Mouse (Mus musculus): ENCODE results near the gene Filip1. TPM values are rescaled to one million over a fixed set of nuclear protein-coding genes. Genes with fewer than 3 reads are reported as not detected.

Filip1 gene
- polyA plus RNA-seq, 1 experiment, result 1.7 TPM

GRCm38 (mm10) chr9:79889132-79889531 lies 123.5 kb downstream of the Filip1 start:
- 78% methylated on average over 6 of the region's 6 CpGs for WGBS

GRCm38 (mm10) chr9:79885244-79886210 lies 127.1 kb downstream of the Filip1 start:
- Histone ChIP-seq H3K27me3 (ENCODE audit: control insufficient read depth, insufficient read depth, low read length) (no peaks in the 10 kb centered on the region), H3K4me3 (ENCODE audit: low read depth, low read length) (no peak overlapping the region), H3K36me3 (ENCODE audit: control insufficient read depth, insufficient read depth, low read length) (no peaks in the 10 kb centered on the region), H3K27ac (ENCODE audit: insufficient read depth, low read depth, low read length) (no peak overlapping the region), H3K4me1 (ENCODE audit: control insufficient read depth, insufficient read depth, insufficient read length, low read length) (no peaks in the 10 kb centered on the region)
- TF ChIP-seq CTCF (IDR thresholded peaks at IDR 0.05; ENCODE audit: extremely low read depth, insufficient read length, insufficient replicate concordance, low read depth, low read length), result peak; percentile 27; the same call in 1 of the 2 replicates
- no peak for TF ChIP-seq POLR2A (IDR thresholded peaks at IDR 0.05; ENCODE audit: low read depth, low read length)
- WGBS, result 75% methylated on average over 11 of the region's 11 CpGs

More at GRCm38 (mm10) chr9:79889132-79889531, 123.5 kb downstream of the Filip1 start:
- TF ChIP-seq CTCF (IDR thresholded peaks at IDR 0.05; ENCODE audit: extremely low read depth, insufficient read length, insufficient replicate concordance, low read depth, low read length) (peak; percentile 30; the same call in 1 of the 2 replicates), POLR2A (IDR thresholded peaks at IDR 0.05; ENCODE audit: low read depth, low read length) (no peak)
- no peaks in the 10 kb centered on the region for H3K36me3 ChIP-seq (ENCODE audit: control insufficient read depth, insufficient read depth, low read length)
- no peaks in the 10 kb centered on the region for H3K4me1 ChIP-seq (ENCODE audit: control insufficient read depth, insufficient read depth, insufficient read length, low read length)
- no peak overlapping the region for H3K27ac ChIP-seq (ENCODE audit: insufficient read depth, low read depth, low read length)
- no peaks in the 10 kb centered on the region for H3K27me3 ChIP-seq (ENCODE audit: control insufficient read depth, insufficient read depth, low read length)
- H3K4me3 ChIP-seq (ENCODE audit: low read depth, low read length), result no peak overlapping the region

- WGBS, result 75% methylated on average over 2 of the region's 2 CpGs
- TF ChIP-seq POLR2A (IDR thresholded peaks at IDR 0.05; ENCODE audit: low read depth, low read length), result no peak
- no peak for TF ChIP-seq CTCF (IDR thresholded peaks at IDR 0.05; ENCODE audit: extremely low read depth, insufficient read length, insufficient replicate concordance, low read depth, low read length)
- H3K4me1 ChIP-seq (ENCODE audit: control insufficient read depth, insufficient read depth, insufficient read length, low read length), result no peaks in the 10 kb centered on the region
- no peak overlapping the region for H3K4me3 ChIP-seq (ENCODE audit: low read depth, low read length)
- no peaks in the 10 kb centered on the region for H3K36me3 ChIP-seq (ENCODE audit: control insufficient read depth, insufficient read depth, low read length)
- no peaks in the 10 kb centered on the region for H3K27me3 ChIP-seq (ENCODE audit: control insufficient read depth, insufficient read depth, low read length)
- H3K27ac ChIP-seq (ENCODE audit: insufficient read depth, low read depth, low read length), result no peak overlapping the region
Measured at GRCm38 (mm10) chr9:79883139-79883538, 129.5 kb downstream of the Filip1 start.

GRCm38 (mm10) chr9:79880031-79880430 lies 132.6 kb downstream of the Filip1 start:
- H3K4me1 ChIP-seq (ENCODE audit: control insufficient read depth, insufficient read depth, insufficient read length, low read length), result no peaks in the 10 kb centered on the region
- H3K36me3 ChIP-seq (ENCODE audit: control insufficient read depth, insufficient read depth, low read length), result no peaks in the 10 kb centered on the region
- H3K4me3 ChIP-seq (ENCODE audit: low read depth, low read length), result no peak overlapping the region
- H3K27me3 ChIP-seq (ENCODE audit: control insufficient read depth, insufficient read depth, low read length), result no peaks in the 10 kb centered on the region
- 33% methylated on average over 7 of the region's 7 CpGs for WGBS
- H3K27ac ChIP-seq (ENCODE audit: insufficient read depth, low read depth, low read length), result no peak overlapping the region
- no peak for TF ChIP-seq CTCF (IDR thresholded peaks at IDR 0.05; ENCODE audit: extremely low read depth, insufficient read length, insufficient replicate concordance, low read depth, low read length)
- TF ChIP-seq POLR2A (IDR thresholded peaks at IDR 0.05; ENCODE audit: low read depth, low read length), result no peak

- no peak for TF ChIP-seq CTCF (IDR thresholded peaks at IDR 0.05; ENCODE audit: extremely low read depth, insufficient read length, insufficient replicate concordance, low read depth, low read length)
- TF ChIP-seq POLR2A (IDR thresholded peaks at IDR 0.05; ENCODE audit: low read depth, low read length), result no peak
- Histone ChIP-seq H3K27me3 (ENCODE audit: control insufficient read depth, insufficient read depth, low read length) (no peaks in the 10 kb centered on the region), H3K36me3 (ENCODE audit: control insufficient read depth, insufficient read depth, low read length) (no peaks in the 10 kb centered on the region), H3K4me3 (ENCODE audit: low read depth, low read length) (no peak overlapping the region; the same call in 1 of the 2 replicates), H3K27ac (ENCODE audit: insufficient read depth, low read depth, low read length) (peak overlapping the region; percentile 8; the same call in 1 of the 2 replicates), H3K4me1 (ENCODE audit: control insufficient read depth, insufficient read depth, insufficient read length, low read length) (no peaks in the 10 kb centered on the region)
- WGBS, result 62% methylated on average over 20 of the region's 20 CpGs
Measured at GRCm38 (mm10) chr9:79875522-79876131, 137.0 kb downstream of the Filip1 start.

GRCm38 (mm10) chr9:79872598-79872997 lies 140.1 kb downstream of the Filip1 start:
- TF ChIP-seq POLR2A (IDR thresholded peaks at IDR 0.05; ENCODE audit: low read depth, low read length) (no peak), CTCF (IDR thresholded peaks at IDR 0.05; ENCODE audit: extremely low read depth, insufficient read length, insufficient replicate concordance, low read depth, low read length) (no peak)
- H3K4me3 ChIP-seq (ENCODE audit: low read depth, low read length), result no peak overlapping the region

GRCm38 (mm10) chr9:79869512-79869911 lies 143.1 kb downstream of the Filip1 start:
- Histone ChIP-seq H3K4me1 (ENCODE audit: control insufficient read depth, insufficient read depth, insufficient read length, low read length) (peaks cover 2% of the 10 kb centered on the region; the same call in 1 of the 2 replicates), H3K27ac (ENCODE audit: insufficient read depth, low read depth, low read length) (no peak overlapping the region), H3K27me3 (ENCODE audit: control insufficient read depth, insufficient read depth, low read length) (no peaks in the 10 kb centered on the region), H3K4me3 (ENCODE audit: low read depth, low read length) (no peak overlapping the region), H3K36me3 (ENCODE audit: control insufficient read depth, insufficient read depth, low read length) (no peaks in the 10 kb centered on the region)
- TF ChIP-seq POLR2A (IDR thresholded peaks at IDR 0.05; ENCODE audit: low read depth, low read length) (no peak), CTCF (IDR thresholded peaks at IDR 0.05; ENCODE audit: extremely low read depth, insufficient read length, insufficient replicate concordance, low read depth, low read length) (no peak)
- WGBS, result 24% methylated on average over 5 of the region's 5 CpGs

More at GRCm38 (mm10) chr9:79872598-79872997, 140.1 kb downstream of the Filip1 start:
- Histone ChIP-seq H3K36me3 (ENCODE audit: control insufficient read depth, insufficient read depth, low read length) (no peaks in the 10 kb centered on the region), H3K27ac (ENCODE audit: insufficient read depth, low read depth, low read length) (no peak overlapping the region), H3K27me3 (ENCODE audit: control insufficient read depth, insufficient read depth, low read length) (no peaks in the 10 kb centered on the region), H3K4me1 (ENCODE audit: control insufficient read depth, insufficient read depth, insufficient read length, low read length) (peaks cover 2% of the 10 kb centered on the region; the same call in 1 of the 2 replicates)
- WGBS, result 53% methylated on average over 2 of the region's 2 CpGs
